Mouse (Mus musculus): ENCODE data around the gene Gm35315. TPM values are rescaled to one million over a fixed set of nuclear protein-coding genes. Genes with fewer than 3 reads are reported as not detected.
"Not testable (repeated sequence)": the region's sequence is repeated elsewhere in the genome, so short reads cannot be mapped to it uniquely, and the experiment has no call there.

Gm35315 gene
- polyA plus RNA-seq, 1 experiment from 2014 or later, result 0.16 TPM

DNA sequence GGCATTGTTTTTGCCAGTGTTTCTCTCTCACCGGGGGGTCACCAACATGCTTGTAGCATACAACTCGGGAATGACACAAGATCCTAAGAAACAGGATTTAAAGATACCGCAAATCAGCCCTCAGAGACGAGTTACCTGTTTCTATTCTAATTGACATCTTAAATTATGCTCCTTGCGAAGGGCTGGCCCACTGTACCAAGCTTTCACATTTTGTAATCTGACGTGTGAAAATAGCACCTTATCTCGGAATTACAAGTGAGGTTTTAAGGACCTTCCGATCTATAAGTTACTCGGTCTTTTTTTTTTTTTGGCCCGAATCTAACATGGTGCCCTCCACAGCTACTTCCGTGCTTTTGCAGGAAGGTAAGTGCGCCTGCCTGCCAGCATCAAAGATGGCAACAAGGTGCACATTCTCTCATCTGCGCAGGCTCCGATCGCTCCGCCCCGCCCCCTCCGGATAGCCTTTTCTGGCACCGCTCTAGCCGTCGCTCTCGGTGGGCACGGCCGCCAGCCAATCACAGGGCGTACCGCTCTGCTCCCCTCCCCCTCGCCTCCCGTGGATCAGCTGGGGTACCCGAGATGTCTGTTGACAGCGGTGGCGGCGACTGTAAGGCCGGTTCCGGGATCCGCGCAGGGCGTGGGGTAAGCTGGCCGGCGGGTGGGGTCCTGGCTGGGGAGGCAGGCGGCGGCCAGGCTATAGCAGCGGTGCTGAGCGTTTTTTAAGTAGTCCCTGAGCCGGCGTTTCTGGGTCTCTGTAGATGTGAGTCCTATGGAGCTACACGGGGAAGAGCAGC is 41.3 kb upstream of the Gm35315 start, which contains the start of gene Chfr:
Gene Chfr (plus strand): TSS at position 550 of the 794 bp plus-strand sequence.
- Histone ChIP-seq H3K4me2 (ENCODE audit: low read length) (peak within 1 kb of the TSS; percentile 86), H3K27me3 (ENCODE audit: control insufficient read depth, insufficient read depth, low read length) (no peaks in the 10 kb centered on the region)
- 4% methylated on average over 46 of the region's 46 CpGs for WGBS

DNA sequence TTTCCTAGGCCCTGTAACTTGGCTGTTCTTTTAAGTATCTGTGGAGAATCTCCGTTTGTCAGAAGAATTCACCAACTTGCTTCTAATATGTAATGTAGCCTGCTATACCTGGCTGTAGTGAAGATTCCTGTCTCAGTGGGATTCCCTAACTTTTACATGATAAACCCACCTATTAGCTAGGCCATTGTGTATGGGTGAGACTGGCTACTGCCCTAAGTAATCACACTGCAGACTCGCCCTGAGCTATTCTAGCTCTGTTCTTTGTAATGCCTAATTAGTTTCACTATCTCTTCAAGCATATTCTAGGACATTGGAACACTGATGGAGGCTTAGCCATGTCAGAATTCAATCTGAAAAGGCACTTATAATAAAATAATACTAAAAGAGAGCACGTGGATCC is 28.2 kb upstream of the Gm35315 start:
- not testable (repeated sequence) for H3K9ac ChIP-seq (ENCODE audit: low read length); H3K27ac ChIP-seq (replicated peaks in 1 of 2; ENCODE audit: control insufficient read depth in 1 of 2, insufficient read depth in 1 of 2, low read depth in 2 of 2, low read length in 2 of 2); H3K27me3 ChIP-seq (ENCODE audit: control insufficient read depth, insufficient read depth, low read length); ATAC-seq (ENCODE audit: insufficient number of reproducible peaks, insufficient read depth, low FRiP score, low read depth); H3K4me3 ChIP-seq (ENCODE audit: control insufficient read depth in 1 of 2, insufficient read depth in 1 of 2, low read depth in 1 of 2, low read length in 2 of 2); H3K9me3 ChIP-seq (ENCODE audit: control insufficient read depth, low read length); H3K4me1 ChIP-seq (ENCODE audit: control insufficient read depth in 2 of 2, insufficient read depth in 2 of 2, low read length in 2 of 2); H3K4me2 ChIP-seq (ENCODE audit: low read length)
- 80% methylated on average over 3 of the region's 3 CpGs for WGBS
- peaks cover 20% of the 10 kb centered on the region for H3K36me3 ChIP-seq (ENCODE audit: control insufficient read depth, insufficient read depth, low read length)

More for the DNA sequence above, 41.3 kb upstream of the Gm35315 start, which contains the start of gene Chfr:
- Histone ChIP-seq H3K9ac (ENCODE audit: low read length) (peak within 1 kb of the TSS; percentile 90), H3K27ac (replicated peaks in 1 of 2; ENCODE audit: control insufficient read depth in 1 of 2, insufficient read depth in 1 of 2, low read depth in 2 of 2, low read length in 2 of 2) (peak within 1 kb of the TSS; percentile 49 to 75; a peak in 3 of 4 replicates), H3K9me3 (ENCODE audit: control insufficient read depth, low read length) (peaks cover 9% of the 10 kb centered on the region), H3K36me3 (ENCODE audit: control insufficient read depth, insufficient read depth, low read length) (peaks cover 18% of the 10 kb centered on the region), H3K4me1 (ENCODE audit: control insufficient read depth in 2 of 2, insufficient read depth in 2 of 2, low read length in 2 of 2) (peaks cover 0 to 5% of the 10 kb centered on the region in 2 experiments; a peak in 1 of 4 replicates), H3K4me3 (ENCODE audit: control insufficient read depth in 1 of 2, insufficient read depth in 1 of 2, low read depth in 1 of 2, low read length in 2 of 2) (peak within 1 kb of the TSS; percentile 89 to 92)
- peak; percentile 99 for ATAC-seq (ENCODE audit: insufficient number of reproducible peaks, insufficient read depth, low FRiP score, low read depth)

DNA sequence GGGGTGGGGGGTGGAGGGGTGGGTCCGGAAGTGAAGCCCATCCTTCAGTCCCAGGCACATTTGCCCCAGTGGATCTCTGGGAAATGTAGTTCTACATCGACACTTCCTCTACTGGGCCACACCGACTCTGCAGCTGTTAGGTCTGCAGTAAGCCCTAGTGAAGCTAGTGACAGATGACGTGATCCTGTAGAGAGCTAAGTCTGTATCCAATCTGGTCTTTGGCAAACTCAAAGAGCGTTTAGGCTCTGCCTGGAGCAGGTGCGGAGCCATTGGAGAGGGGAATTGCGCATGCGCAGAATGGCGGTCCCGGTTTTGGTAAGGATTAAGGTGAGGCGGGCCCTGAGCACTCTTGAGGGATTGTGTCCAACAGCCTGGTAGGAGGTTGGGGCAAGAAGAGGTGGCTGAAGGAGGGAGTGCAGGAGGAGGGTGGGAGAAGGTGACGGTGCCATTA is 15.8 kb upstream of the Gm35315 start, which contains the start of gene Zfp605:
Gene Zfp605 (plus strand): TSS at position 102 of the 451 bp plus-strand sequence.
- Histone ChIP-seq H3K36me3 (ENCODE audit: control insufficient read depth, insufficient read depth, low read length) (peaks cover 41% of the 10 kb centered on the region), H3K27me3 (ENCODE audit: control insufficient read depth, insufficient read depth, low read length) (no peaks in the 10 kb centered on the region), H3K9ac (ENCODE audit: low read length) (peak within 1 kb of the TSS; percentile 67), H3K4me1 (ENCODE audit: control insufficient read depth in 2 of 2, insufficient read depth in 2 of 2, low read length in 2 of 2) (peaks cover 2 to 14% of the 10 kb centered on the region in 2 experiments; a peak in 3 of 4 replicates), H3K9me3 (ENCODE audit: control insufficient read depth, low read length) (no peaks in the 10 kb centered on the region), H3K4me2 (ENCODE audit: low read length) (peak within 1 kb of the TSS; percentile 69), H3K27ac (replicated peaks in 1 of 2; ENCODE audit: control insufficient read depth in 1 of 2, insufficient read depth in 1 of 2, low read depth in 2 of 2, low read length in 2 of 2) (peak within 1 kb of the TSS; percentile 89 to 94), H3K4me3 (ENCODE audit: control insufficient read depth in 1 of 2, insufficient read depth in 1 of 2, low read depth in 1 of 2, low read length in 2 of 2) (peak within 1 kb of the TSS; percentile 59 to 94)
- ATAC-seq (ENCODE audit: insufficient number of reproducible peaks, insufficient read depth, low FRiP score, low read depth), result peak; percentile 26
- WGBS, result 0% methylated on average over 12 of the region's 12 CpGs

DNA sequence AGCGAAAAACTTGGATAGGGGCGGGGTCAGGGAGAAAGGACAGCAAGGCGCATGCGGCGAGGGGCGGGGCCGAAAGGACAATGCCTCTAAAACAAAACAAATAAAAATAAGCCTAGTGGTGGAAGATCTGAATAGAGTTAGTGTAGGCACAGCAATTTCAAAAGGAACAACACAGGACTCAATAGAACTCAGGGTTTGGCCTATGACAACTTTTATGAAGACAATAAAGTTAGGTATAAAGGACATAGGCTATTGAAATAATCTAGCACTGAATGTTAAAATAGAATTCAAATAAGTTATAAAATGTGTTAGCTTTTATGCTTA is 14.0 kb upstream of the Gm35315 start:
- peak overlapping the region; percentile 82; the same call in 1 of the 2 replicates for H3K9ac ChIP-seq (ENCODE audit: low read length)
- H3K4me3 ChIP-seq (ENCODE audit: control insufficient read depth in 1 of 2, insufficient read depth in 1 of 2, low read depth in 1 of 2, low read length in 2 of 2), result peak overlapping the region; percentile 66; a peak in 3 of 4 replicates
- WGBS, result 0% methylated on average over 7 of the region's 7 CpGs
- H3K9me3 ChIP-seq (ENCODE audit: control insufficient read depth, low read length), result no peaks in the 10 kb centered on the region
- H3K27me3 ChIP-seq (ENCODE audit: control insufficient read depth, insufficient read depth, low read length), result no peaks in the 10 kb centered on the region
- H3K4me2 ChIP-seq (ENCODE audit: low read length), result peak overlapping the region; percentile 88
- peaks cover 2 to 14% of the 10 kb centered on the region in 2 experiments; a peak in 3 of 4 replicates for H3K4me1 ChIP-seq (ENCODE audit: control insufficient read depth in 2 of 2, insufficient read depth in 2 of 2, low read length in 2 of 2)
- H3K36me3 ChIP-seq (ENCODE audit: control insufficient read depth, insufficient read depth, low read length), result peaks cover 44% of the 10 kb centered on the region
- ATAC-seq (ENCODE audit: insufficient number of reproducible peaks, insufficient read depth, low FRiP score, low read depth), result no peak
- peak overlapping the region in 1 of 2 experiments; percentile 98; a peak in 2 of 4 replicates for H3K27ac ChIP-seq (replicated peaks in 1 of 2; ENCODE audit: control insufficient read depth in 1 of 2, insufficient read depth in 1 of 2, low read depth in 2 of 2, low read length in 2 of 2)

DNA sequence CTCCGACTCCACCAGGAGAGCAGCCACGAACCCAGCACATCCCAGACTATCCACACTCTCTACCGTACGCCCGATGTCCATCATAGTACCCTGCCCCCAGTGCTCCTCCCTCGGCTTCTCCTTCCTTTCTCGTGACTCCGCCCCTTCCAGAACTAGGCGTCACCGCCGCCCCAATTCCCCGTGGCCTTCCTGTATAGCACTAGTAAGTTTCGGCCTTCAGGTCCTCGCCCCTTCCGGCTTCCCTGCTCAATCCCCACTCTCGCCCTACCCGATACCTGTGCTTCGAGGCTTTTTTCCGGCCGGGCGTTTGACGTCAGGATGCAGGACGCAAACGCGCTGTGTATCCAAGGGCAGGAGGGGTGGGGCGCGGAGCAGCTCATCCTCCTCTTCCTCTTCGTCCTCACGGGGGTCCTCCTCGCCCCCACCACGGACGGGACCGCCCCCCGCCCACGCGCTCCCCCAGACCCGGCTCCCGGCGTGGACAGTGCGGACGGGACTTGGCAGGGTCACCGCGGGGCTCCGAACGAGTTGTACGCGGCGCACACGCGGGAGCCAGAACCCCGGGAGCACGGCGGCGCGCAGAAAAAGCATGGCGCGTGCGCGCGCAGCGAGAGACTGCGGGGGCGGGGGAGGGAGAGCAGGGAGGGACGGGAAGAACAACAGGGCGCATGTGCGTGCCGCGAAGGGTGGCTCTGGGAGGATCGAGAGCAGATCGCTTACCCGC is 13.5 kb upstream of the Gm35315 start, which contains the start of gene Gtpbp6:
Gene Gtpbp6 (minus strand): TSS at position 617 of the 724 bp plus-strand sequence.
- WGBS, result under 1% methylated on average over 69 of the region's 71 CpGs
- H3K27ac ChIP-seq (replicated peaks in 1 of 2; ENCODE audit: control insufficient read depth in 1 of 2, insufficient read depth in 1 of 2, low read depth in 2 of 2, low read length in 2 of 2), result peak within 1 kb of the TSS; percentile 82 to 98
- peaks cover 44% of the 10 kb centered on the region for H3K36me3 ChIP-seq (ENCODE audit: control insufficient read depth, insufficient read depth, low read length)
- H3K4me1 ChIP-seq (ENCODE audit: control insufficient read depth in 2 of 2, insufficient read depth in 2 of 2, low read length in 2 of 2), result peaks cover 2 to 14% of the 10 kb centered on the region in 2 experiments; a peak in 3 of 4 replicates
- H3K4me2 ChIP-seq (ENCODE audit: low read length), result peak within 1 kb of the TSS; percentile 88
- peak; percentile 86 for ATAC-seq (ENCODE audit: insufficient number of reproducible peaks, insufficient read depth, low FRiP score, low read depth)
- no peaks in the 10 kb centered on the region for H3K27me3 ChIP-seq (ENCODE audit: control insufficient read depth, insufficient read depth, low read length)
- H3K9ac ChIP-seq (ENCODE audit: low read length), result peak within 1 kb of the TSS; percentile 82
- peak within 1 kb of the TSS; percentile 66 for H3K4me3 ChIP-seq (ENCODE audit: control insufficient read depth in 1 of 2, insufficient read depth in 1 of 2, low read depth in 1 of 2, low read length in 2 of 2)
- H3K9me3 ChIP-seq (ENCODE audit: control insufficient read depth, low read length), result no peaks in the 10 kb centered on the region

DNA sequence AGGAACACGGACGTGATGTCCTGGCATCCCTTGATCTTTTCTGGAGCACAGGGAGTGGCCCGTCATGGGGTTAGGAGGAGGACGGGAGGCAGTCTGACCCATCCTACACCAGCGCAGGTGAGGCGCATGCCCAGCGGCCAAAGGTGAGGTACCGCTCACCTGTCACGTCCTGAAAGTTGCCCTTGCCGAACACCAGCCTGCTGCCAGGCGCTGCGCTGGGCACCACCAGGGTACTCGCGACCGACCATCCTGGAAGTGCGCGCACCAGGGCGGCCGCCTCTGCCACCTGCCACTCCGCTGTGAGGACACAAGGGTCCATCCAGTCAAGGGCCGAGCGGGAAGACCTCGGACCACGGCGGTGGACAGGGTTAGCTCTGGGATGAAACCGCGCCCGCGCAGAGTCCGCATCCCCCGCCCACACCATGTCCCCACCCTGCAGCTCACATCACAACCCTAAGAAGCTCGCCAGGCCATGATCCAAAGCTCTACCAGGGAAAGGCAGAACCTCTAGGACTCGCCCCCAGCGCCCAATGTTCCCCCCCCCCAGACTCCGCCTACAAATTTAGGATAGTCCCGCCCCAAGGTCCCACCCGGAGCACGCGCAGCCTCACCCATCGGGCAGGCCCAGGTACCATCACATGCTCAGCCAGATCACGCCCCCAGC is 12.8 kb upstream of the Gm35315 start:
- peak overlapping the region; percentile 88 for H3K4me2 ChIP-seq (ENCODE audit: low read length)
- no peaks in the 10 kb centered on the region for H3K9me3 ChIP-seq (ENCODE audit: control insufficient read depth, low read length)
- peak; percentile 22; the same call in 1 of the 2 replicates for ATAC-seq (ENCODE audit: insufficient number of reproducible peaks, insufficient read depth, low FRiP score, low read depth)
- H3K4me3 ChIP-seq (ENCODE audit: control insufficient read depth in 1 of 2, insufficient read depth in 1 of 2, low read depth in 1 of 2, low read length in 2 of 2), result peak overlapping the region; percentile 66
- WGBS, result 16% methylated on average over 40 of the region's 41 CpGs
- no peaks in the 10 kb centered on the region for H3K27me3 ChIP-seq (ENCODE audit: control insufficient read depth, insufficient read depth, low read length)
- peak overlapping the region; percentile 82 for H3K9ac ChIP-seq (ENCODE audit: low read length)
- H3K4me1 ChIP-seq (ENCODE audit: control insufficient read depth in 2 of 2, insufficient read depth in 2 of 2, low read length in 2 of 2), result peaks cover 2 to 18% of the 10 kb centered on the region in 2 experiments; a peak in 3 of 4 replicates
- peaks cover 40% of the 10 kb centered on the region for H3K36me3 ChIP-seq (ENCODE audit: control insufficient read depth, insufficient read depth, low read length)
- H3K27ac ChIP-seq (replicated peaks in 1 of 2; ENCODE audit: control insufficient read depth in 1 of 2, insufficient read depth in 1 of 2, low read depth in 2 of 2, low read length in 2 of 2), result peak overlapping the region; percentile 82 to 98
